Mouse (Mus musculus) liver, adult (tissue): ENCODE measurements around the gene Naa38.

Experiments used
- GATA4 ChIP-seq: IDR thresholded peaks from 2 replicates; pipeline ENCODE4 v1.6.1; 2014; ENCODE audit warnings: mild to moderate bottlenecking, low read length; ENCODE audit not compliant: insufficient replicate concordance

Gene Naa38

DNA sequence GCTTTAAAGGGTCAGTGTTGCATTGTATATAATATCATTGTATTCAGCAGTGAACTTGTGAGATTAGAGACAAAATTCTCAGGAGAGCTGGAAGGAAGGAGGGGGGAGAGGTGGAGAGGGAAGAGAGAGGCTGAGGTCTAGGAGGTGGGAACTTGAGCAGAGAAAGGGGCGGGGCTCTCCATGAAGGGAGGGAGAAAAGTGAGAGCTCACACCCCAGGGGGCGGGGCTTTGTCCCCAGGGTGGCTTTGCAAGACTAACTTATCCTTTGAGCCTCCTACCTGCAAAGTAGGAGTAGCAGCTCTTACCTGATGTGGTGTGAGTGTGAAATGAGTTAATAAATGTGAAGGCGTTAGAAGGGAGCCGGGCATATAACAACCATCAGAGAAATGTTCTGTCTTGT lies 33.5 kb downstream of the Naa38 start:
- no peak for TF ChIP-seq GATA4

DNA sequence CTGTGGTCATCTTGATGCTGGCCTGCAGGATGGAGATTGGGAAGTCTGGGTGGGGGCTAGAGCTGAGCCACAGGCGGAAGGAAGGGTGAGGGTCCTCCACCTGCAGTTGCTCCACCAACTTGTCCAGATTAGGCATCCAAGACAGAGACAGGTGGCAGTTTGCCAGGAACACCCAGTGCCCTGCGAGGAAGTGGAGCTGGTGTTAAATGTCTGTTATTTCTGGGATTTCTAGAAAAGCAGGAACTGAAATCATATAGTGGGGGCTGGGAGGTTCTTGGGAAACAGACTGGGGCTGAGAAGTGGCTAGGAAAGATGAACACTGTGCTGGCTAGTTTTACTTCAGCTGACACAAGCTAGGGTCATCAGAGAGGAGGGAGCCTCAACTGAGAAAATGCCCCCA lies 34.0 kb downstream of the Naa38 start:
- no peak for TF ChIP-seq GATA4

DNA sequence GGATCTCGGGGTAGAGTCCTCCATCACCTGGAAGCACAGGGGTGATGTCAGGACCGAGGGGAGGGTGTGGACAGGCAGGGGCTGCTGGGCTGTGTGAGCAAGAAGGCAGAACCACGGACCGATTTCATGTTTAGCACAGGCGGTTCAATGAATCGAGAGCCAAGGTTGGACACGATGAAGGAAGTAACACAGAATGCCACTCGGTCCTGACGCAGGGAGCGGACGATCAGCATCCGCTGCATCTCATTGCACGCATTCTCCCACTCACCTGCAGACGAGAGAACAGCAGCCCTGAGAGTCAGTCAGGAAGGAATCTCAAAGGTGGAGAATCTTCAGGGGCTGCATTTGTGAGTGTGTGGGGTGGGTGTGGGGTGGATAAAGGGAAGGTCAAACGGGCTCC lies 35.3 kb downstream of the Naa38 start:
- TF ChIP-seq GATA4: no peak

DNA sequence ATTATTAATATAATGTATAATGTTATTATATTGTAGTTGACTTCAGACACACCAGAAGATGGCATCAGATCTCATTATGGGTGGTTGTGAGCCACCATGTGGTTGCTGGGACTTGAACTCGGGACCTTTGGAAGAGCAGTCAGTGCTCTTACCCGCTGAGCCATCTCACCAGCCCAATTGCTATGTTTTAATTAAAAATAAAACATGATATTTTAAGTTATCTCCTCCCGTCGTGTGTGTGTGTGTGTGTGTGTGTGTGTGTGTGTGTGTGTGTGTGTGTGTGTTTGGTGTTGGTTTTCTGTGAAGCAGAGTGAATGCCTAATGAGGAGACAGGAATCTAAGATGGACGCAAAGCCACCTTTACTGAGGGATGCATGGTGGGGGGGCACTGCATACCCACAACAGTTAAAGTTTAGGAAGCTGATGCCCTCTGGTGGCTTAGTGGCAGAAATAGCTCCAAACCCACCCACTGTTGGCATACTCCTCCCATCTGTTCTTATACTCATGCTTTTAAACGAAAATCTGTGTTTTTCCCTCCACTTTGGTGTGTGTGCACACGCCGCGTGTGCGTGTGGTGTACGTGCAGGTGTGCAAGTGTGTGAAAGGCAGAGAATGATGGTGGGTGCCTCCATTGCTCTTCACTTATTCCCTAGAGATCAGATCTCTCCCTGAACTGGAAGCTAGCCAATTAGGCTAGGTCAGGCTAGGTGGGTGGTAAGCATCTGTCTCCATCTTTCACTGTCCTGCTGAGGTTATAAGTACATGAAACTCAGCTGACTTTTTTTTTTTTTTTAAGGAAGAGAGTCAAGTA lies 36.7 kb downstream of the Naa38 start:
- TF ChIP-seq GATA4: no peak

DNA sequence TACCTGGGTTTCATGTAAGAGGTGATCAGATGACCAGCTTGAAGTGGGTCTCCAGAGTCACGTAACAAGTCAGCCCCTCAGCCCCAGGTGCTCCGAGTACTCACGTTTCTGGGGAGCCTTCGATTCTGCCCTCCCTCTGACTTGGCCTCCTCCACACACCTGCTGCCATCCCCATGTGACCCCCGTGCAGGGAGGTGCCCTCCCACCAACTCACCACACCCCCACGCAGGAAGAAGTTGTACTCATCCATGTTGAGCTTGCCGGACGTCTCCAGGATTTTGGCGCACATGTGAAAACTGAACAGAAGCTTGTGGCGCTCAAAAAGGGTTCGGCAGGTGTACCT lies 37.3 kb downstream of the Naa38 start:
- TF ChIP-seq GATA4: no peak

DNA sequence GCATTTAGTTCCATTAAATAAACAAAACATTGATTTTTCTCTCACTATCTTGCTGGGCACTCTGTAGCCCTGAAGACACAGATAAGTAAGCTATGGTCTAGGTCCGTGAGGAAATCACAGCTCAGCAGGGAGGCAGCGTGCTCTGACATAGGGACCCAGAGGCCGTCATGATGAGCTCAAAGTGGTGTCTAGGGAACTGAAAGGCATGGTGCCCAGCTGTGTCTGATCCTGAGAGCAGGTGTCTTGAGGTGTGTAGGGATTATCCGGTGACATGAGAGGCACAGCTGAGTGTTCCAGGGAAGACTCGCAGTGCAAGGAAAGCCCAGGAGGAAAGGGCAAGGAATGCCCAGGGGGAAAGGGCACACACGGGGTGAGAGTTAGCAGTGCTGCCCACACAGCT lies 37.9 kb downstream of the Naa38 start:
- TF ChIP-seq GATA4: no peak

DNA sequence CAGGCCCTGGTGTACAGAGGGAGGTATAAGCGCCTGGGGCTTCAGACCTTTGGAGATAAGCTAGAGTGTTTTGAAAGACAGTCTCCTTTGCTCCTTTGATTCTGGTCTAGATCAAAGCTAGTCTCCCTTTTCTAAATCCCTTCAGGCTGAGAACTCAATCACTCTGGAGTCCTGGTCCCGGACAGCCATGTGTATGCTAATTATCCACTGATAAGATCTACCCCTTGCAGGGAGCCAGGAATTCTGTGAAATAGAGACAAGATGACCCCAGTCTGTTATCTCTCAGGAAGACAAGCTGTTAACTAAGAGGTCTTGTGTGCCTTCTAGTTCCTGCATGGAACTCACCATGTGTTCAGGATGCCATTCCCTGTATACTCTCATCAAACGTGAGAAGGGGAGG lies 42.0 kb downstream of the Naa38 start:
- TF ChIP-seq GATA4: no peak

DNA sequence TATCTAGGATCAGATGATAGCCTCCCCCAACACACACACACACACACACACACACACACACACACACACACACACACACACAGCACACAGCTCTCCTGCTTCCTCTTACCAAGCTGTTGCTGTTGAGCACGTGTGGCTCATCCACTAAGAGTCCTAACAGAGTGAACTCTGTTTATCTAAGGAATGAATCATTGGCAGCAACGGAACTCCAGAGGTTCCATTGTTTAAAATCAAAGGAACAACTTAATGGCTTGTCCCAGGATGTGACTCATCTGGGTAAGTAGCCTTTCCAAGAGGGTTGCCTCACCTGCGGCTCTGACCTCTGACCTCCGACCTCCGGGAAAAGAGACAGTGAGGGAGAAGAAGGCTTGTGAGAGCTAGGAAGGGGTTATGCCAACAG lies 48.0 kb downstream of the Naa38 start:
- no peak for TF ChIP-seq GATA4
